Mouse (Mus musculus) bone marrow macrophage, adult 2 months (primary cell): ENCODE data around the gene Txndc5.

Experiments used
- CTCF ChIP-seq: IDR thresholded peaks from 2 replicates; pipeline ENCODE4 v1.5.1; 2012; ENCODE audit warnings: low read depth, mild to moderate bottlenecking, low read length, moderate library complexity
- POLR2A ChIP-seq: IDR thresholded peaks from 2 replicates; pipeline ENCODE4 v1.6.1; 2012; ENCODE audit warnings: mild to moderate bottlenecking, low read depth, low read length, borderline replicate concordance

- TF ChIP-seq CTCF (no peak), POLR2A (no peak)
Observed at GRCm38 (mm10) chr13:38506320-38506719, 22.3 kb downstream of the Txndc5 start.
